Mouse (Mus musculus): Measurements from ENCODE around the gene Cfap61. TPM values are rescaled to one million over a fixed set of nuclear protein-coding genes. Genes with fewer than 3 reads are reported as not detected.

The Cfap61 gene
- polyA plus RNA-seq (2014; fragmentation: Illumina TruSeq; extraction: RNeasy Lipid Tissue Mini Kit (QIAGEN cat#74804); ENCODE audit: low replicate concordance): not detected

GRCm38 (mm10) chr2:145934339-145935231 is at the start of gene Cfap61, which contains the start of gene Crnkl1:
TSS of gene Cfap61 (plus strand) at chr2:145934784.
TSS of gene Crnkl1 (minus strand) at chr2:145935014.

GRCm38 (mm10) chr2:145901861-145902260 is 32.7 kb upstream of the Cfap61 start, which contains the start of gene Naa20:
TSS of gene Naa20 (plus strand) at chr2:145902099.

GRCm38 (mm10) chr2:146221076-146221928 is 286.7 kb downstream of the Cfap61 start, which contains the start of gene Insm1:
TSS of gene Insm1 (plus strand) at chr2:146221921.

Other genes starting within 250 kb of the Cfap61 start
- gene Naa20, start 32.7 kb upstream of the Cfap61 start, polyA plus RNA-seq (2014; fragmentation: Illumina TruSeq; extraction: RNeasy Lipid Tissue Mini Kit (QIAGEN cat#74804); ENCODE audit: low replicate concordance): 170 TPM
- gene Crnkl1, start 230 bp downstream of the Cfap61 start, polyA plus RNA-seq (2014; fragmentation: Illumina TruSeq; extraction: RNeasy Lipid Tissue Mini Kit (QIAGEN cat#74804); ENCODE audit: low replicate concordance): 37.7 TPM